Mouse (Mus musculus): ENCODE results near the gene Map3k4. TPM values are rescaled to one million over a fixed set of nuclear protein-coding genes. Genes with fewer than 3 reads are reported as not detected.

The Map3k4 gene
- polyA plus RNA-seq, 1 experiment = 25.4 TPM

DNA sequence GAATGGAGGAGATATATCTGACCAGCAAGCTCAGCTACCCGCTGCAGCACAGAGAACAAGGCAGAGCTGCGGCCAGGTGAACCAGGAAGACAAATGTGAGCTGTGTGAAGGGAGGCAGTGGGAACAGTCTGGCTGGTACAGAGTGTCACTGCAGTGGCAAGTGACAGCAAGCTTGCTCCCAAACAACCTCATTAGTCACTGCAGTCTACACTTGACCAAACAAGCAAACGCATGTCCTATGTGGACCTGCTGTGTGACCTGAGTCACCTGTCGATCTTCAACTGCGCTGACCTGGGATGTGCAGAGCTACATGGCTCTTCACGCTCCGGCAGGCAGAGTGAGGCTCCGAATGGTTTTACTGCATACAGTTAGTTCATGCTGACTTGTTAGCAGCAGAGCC is 55.7 kb downstream of the Map3k4 start:
- no peak overlapping the region for H3K27ac ChIP-seq (ENCODE audit: insufficient read depth, low read length)
- TF ChIP-seq CTCF (IDR thresholded peaks at IDR 0.05; ENCODE audit: extremely low read depth, insufficient read depth, low read length) (no peak), POLR2A (IDR thresholded peaks at IDR 0.05; ENCODE audit: extremely low read depth, insufficient read depth, low read length) (no peak)
- peaks cover 4% of the 10 kb centered on the region for H3K4me1 ChIP-seq (ENCODE audit: control insufficient read depth, insufficient read depth, low read length)
- H3K4me3 ChIP-seq (ENCODE audit: insufficient read depth, low read length) = no peak overlapping the region

DNA sequence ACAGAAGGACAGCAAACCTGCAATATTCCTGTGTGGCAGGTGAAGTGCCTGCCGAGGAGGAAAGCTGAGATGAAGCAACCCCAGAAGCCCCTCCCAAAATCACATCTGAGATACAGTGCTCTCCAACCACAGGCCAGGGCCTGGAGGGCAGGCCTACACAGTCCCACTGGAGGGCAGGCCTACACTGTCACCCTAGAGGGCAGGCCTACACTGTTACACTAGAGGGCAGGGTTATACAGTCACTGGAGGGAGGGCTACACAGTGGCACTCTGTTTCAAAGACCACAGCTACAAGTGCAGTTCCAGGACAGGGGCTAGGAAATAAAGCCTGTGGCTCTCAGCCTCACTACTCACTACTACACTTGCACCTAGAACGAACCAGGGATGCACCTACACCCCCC is 56.7 kb downstream of the Map3k4 start:
- Histone ChIP-seq H3K4me1 (ENCODE audit: control insufficient read depth, insufficient read depth, low read length) (peaks cover 4% of the 10 kb centered on the region), H3K27ac (ENCODE audit: insufficient read depth, low read length) (no peak overlapping the region), H3K4me3 (ENCODE audit: insufficient read depth, low read length) (no peak overlapping the region)
- TF ChIP-seq POLR2A (IDR thresholded peaks at IDR 0.05; ENCODE audit: extremely low read depth, insufficient read depth, low read length) = no peak
- peak; percentile 34; the same call in 1 of the 2 replicates for TF ChIP-seq CTCF (IDR thresholded peaks at IDR 0.05; ENCODE audit: extremely low read depth, insufficient read depth, low read length)

DNA sequence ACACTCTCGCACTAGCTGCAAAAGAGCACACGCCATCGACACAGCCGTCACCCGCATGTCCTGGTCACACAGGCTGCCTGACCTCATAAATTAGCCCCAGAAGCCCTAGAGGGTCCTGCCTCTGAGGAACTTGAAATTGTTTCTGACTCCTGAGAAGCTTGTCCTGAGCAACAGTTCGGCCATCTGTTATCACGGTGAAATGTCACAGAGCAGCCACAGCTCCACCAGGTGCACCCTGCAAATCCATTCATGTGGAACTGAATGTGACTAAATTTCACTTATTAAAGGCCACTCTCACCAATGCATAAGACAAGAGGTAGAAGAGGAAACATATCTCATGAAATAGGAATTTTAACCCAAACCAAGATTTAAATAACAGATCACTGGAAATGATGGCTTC is 57.2 kb downstream of the Map3k4 start:
- H3K4me1 ChIP-seq (ENCODE audit: control insufficient read depth, insufficient read depth, low read length) = peaks cover 2% of the 10 kb centered on the region
- TF ChIP-seq POLR2A (IDR thresholded peaks at IDR 0.05; ENCODE audit: extremely low read depth, insufficient read depth, low read length) (no peak), CTCF (IDR thresholded peaks at IDR 0.05; ENCODE audit: extremely low read depth, insufficient read depth, low read length) (no peak)

GRCm38 (mm10) chr17:12259957-12260356 is 58.6 kb downstream of the Map3k4 start:
- H3K27ac ChIP-seq (ENCODE audit: insufficient read depth, low read length) = no peak overlapping the region
- H3K4me1 ChIP-seq (ENCODE audit: control insufficient read depth, insufficient read depth, low read length) = no peaks in the 10 kb centered on the region
- TF ChIP-seq POLR2A (IDR thresholded peaks at IDR 0.05; ENCODE audit: extremely low read depth, insufficient read depth, low read length) (no peak), CTCF (IDR thresholded peaks at IDR 0.05; ENCODE audit: extremely low read depth, insufficient read depth, low read length) (no peak)
- H3K4me3 ChIP-seq (ENCODE audit: insufficient read depth, low read length) = no peak overlapping the region

More for the DNA sequence above, 57.2 kb downstream of the Map3k4 start:
- H3K27ac ChIP-seq (ENCODE audit: insufficient read depth, low read length) = no peak overlapping the region
- H3K4me3 ChIP-seq (ENCODE audit: insufficient read depth, low read length) = no peak overlapping the region

GRCm38 (mm10) chr17:12258517-12258916 is 60.1 kb downstream of the Map3k4 start:
- Histone ChIP-seq H3K4me1 (ENCODE audit: control insufficient read depth, insufficient read depth, low read length) (no peaks in the 10 kb centered on the region), H3K27ac (ENCODE audit: insufficient read depth, low read length) (no peak overlapping the region), H3K4me3 (ENCODE audit: insufficient read depth, low read length) (no peak overlapping the region)
- TF ChIP-seq POLR2A (IDR thresholded peaks at IDR 0.05; ENCODE audit: extremely low read depth, insufficient read depth, low read length) (no peak), CTCF (IDR thresholded peaks at IDR 0.05; ENCODE audit: extremely low read depth, insufficient read depth, low read length) (no peak)

DNA sequence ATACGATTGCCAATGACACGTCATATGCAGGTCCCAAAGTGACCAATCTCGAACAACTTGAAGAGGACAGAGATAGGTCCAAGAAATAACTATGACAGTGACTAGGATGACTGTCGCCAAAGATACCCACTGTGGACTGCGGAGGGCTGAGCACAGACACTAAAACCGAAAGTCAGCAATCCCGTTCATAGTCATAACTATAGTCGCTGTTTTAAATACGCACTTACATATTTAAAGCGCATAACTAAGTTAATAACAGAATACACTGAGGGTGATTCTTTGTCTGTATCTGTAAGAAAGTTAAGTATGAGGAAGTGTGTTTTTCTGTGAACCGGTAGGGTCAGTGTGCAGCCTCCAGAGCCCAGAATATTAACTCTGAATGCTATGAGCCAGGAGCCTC is 62.5 kb downstream of the Map3k4 start:
- Histone ChIP-seq H3K27ac (ENCODE audit: insufficient read depth, low read length) (no peak overlapping the region), H3K4me1 (ENCODE audit: control insufficient read depth, insufficient read depth, low read length) (no peaks in the 10 kb centered on the region), H3K4me3 (ENCODE audit: insufficient read depth, low read length) (no peak overlapping the region)
- TF ChIP-seq CTCF (IDR thresholded peaks at IDR 0.05; ENCODE audit: extremely low read depth, insufficient read depth, low read length) (no peak), POLR2A (IDR thresholded peaks at IDR 0.05; ENCODE audit: extremely low read depth, insufficient read depth, low read length) (no peak)

DNA sequence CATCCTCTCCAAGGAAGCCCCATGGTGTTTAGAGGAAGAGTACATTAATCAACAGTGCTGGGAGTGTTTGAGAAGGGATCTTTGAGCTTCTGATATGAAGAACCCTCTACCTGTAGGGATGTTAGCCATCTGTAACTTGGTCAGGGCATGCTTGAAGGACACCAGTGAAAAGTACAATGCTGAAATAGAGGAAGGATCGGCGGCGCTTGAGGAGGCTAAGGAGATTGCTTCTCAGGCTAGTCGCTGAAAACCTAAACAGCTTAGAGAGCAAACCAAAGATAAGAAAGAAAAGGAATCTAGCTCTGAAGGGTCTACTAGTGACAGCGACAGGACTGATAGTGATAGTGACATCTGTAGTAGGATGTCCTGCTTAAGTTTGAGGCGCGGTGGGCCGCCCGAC is 68.0 kb downstream of the Map3k4 start:
- TF ChIP-seq POLR2A (IDR thresholded peaks at IDR 0.05; ENCODE audit: extremely low read depth, insufficient read depth, low read length) = no peak
- no peak for TF ChIP-seq CTCF (IDR thresholded peaks at IDR 0.05; ENCODE audit: extremely low read depth, insufficient read depth, low read length)
- no peaks in the 10 kb centered on the region for H3K4me1 ChIP-seq (ENCODE audit: control insufficient read depth, insufficient read depth, low read length)

DNA sequence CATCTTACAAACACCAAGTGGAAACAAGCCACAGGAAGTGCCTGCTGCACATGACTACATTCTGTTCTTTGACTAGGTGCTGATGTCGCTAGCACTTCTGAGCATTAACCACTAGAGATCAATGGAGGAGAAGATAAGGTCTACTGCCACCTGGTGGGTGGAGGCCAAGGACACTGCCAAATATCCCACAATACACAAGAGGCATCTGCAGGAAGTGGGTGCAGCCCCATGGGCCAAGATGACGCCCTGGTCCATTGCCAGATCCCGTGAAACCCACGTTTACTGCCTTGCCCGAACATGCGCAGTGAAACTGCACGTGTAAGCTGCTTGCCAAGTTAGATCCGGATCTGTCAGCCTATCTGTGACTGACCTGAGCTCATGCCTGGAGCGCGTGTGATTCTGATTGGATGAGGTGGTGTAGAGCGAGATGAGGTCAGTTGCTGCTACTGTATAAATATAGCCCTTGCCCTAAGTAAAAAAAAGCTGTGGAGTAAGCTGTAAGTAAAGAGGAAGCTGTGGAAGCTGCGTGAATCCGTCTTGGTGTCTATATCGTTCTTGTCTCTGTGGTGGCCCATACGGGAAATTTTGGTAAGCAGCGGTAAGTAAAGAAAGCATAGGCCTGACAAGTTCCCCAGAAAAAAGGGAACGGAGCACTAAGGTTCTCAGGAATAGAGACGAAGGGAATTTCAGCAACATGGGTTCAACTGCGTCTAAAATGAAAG is 68.7 kb downstream of the Map3k4 start:
- TF ChIP-seq CTCF (IDR thresholded peaks at IDR 0.05; ENCODE audit: extremely low read depth, insufficient read depth, low read length) (peak; percentile 36; the same call in 1 of the 2 replicates), POLR2A (IDR thresholded peaks at IDR 0.05; ENCODE audit: extremely low read depth, insufficient read depth, low read length) (no peak)
- Histone ChIP-seq H3K4me1 (ENCODE audit: control insufficient read depth, insufficient read depth, low read length) (no peaks in the 10 kb centered on the region), H3K27ac (ENCODE audit: insufficient read depth, low read length) (no peak overlapping the region), H3K4me3 (ENCODE audit: insufficient read depth, low read length) (no peak overlapping the region)

More for the DNA sequence above, 68.0 kb downstream of the Map3k4 start:
- H3K4me3 ChIP-seq (ENCODE audit: insufficient read depth, low read length) = no peak overlapping the region
- no peak overlapping the region for H3K27ac ChIP-seq (ENCODE audit: insufficient read depth, low read length)

- TF ChIP-seq CTCF (IDR thresholded peaks at IDR 0.05; ENCODE audit: extremely low read depth, insufficient read depth, low read length) (no peak), POLR2A (IDR thresholded peaks at IDR 0.05; ENCODE audit: extremely low read depth, insufficient read depth, low read length) (no peak)
- no peaks in the 10 kb centered on the region for H3K4me1 ChIP-seq (ENCODE audit: control insufficient read depth, insufficient read depth, low read length)
- no peak overlapping the region for H3K4me3 ChIP-seq (ENCODE audit: insufficient read depth, low read length)
- H3K27ac ChIP-seq (ENCODE audit: insufficient read depth, low read length) = no peak overlapping the region
These were observed 77.9 kb downstream of the Map3k4 start for GRCm38 (mm10) chr17:12240701-12241100.

- Histone ChIP-seq H3K4me3 (ENCODE audit: insufficient read depth, low read length) (no peak overlapping the region), H3K4me1 (ENCODE audit: control insufficient read depth, insufficient read depth, low read length) (peaks cover 5% of the 10 kb centered on the region), H3K27ac (ENCODE audit: insufficient read depth, low read length) (no peak overlapping the region)
- TF ChIP-seq POLR2A (IDR thresholded peaks at IDR 0.05; ENCODE audit: extremely low read depth, insufficient read depth, low read length) (no peak), CTCF (IDR thresholded peaks at IDR 0.05; ENCODE audit: extremely low read depth, insufficient read depth, low read length) (no peak)
These were observed 85.9 kb downstream of the Map3k4 start for GRCm38 (mm10) chr17:12232724-12233123.
